Mouse (Mus musculus) lung, postnatal 14 days (tissue): ENCODE data around the gene Mas1.
"Not testable (repeated sequence)": the region's sequence is repeated elsewhere in the genome, so short reads cannot be mapped to it uniquely, and the experiment has no call there.

Source experiments
- DNase-seq: peaks from one replicate; pipeline ENCODE4 v3.0.0; 2021

Mas1 gene

GRCm38 (mm10) chr17:12868043-12868442 lies at the start of gene Mas1:
TSS of gene Mas1 (minus strand) at chr17:12868143.
- DNase-seq: no peak

DNA sequence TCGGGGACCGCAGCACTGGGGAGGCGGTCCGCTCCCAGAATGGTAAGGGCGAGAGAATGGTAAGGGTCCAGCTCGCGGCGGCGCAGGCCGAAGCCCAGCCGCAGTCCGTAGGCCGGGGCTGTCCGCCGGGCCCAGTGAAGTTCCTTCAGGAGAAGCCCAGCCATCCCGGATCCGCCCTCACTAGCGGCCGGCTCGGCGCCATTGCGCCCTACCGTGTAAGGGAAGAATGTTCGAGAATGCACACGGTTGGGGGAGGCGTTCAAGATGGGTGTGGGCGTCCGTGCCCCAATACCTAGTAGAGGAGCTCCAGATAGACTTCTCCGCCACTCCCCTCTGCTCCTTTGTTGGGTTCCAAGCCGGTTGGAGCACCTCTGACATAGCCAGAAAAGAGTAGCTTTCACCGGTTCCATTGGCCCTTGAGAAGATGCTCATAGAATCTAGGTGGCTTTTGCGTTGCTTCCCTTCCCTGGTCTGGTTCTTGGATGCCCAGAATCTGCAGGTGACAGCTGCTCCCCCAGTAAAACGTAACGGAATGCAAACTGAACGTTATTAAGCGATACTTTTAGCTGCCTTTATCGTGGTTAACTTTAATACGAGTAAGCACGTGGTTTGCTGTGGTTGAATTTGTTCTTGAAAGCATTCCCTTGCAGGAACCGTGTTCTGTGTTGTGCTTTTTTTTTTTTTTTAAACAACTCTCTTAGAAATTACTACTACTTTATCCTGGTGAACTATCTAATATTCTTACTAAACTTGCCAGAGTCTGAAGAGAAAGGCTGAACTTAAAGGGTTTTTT lies 48.8 kb upstream of the Mas1 start:
- DNase-seq: peak; percentile 37

DNA sequence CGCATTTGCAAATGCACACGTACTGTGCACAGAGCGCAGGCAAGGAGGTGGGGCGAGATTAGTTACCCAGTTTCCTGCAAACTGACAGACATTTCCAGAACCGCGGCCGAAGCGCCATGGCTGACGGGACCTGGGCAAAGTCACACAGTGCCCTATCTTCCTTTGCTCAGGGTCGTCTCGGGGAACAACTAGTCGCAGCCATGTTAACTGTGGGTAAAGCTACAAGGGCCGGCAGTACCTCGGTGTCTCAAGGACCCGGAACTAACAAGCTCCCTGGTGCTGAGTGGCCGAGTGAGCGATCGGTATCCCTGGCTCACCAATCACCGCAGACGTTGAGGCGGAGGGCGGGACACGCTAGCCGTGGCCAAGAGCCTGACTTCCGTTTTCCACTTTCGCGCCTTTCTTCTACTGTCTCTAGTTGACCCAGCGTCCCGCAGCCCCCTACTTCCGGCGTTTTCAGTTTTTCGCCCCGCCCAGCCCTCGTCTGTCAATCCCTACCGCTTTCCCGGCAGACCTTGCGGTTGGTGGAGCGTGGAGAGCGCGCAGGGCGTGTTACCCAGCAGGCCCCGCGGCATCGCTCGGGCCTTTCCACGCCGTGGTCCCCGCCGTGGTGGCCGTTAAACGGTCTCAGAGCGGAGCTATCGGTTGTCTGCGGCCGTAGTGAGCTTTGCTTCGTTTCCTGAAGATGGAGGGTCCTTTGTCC lies 48.1 kb upstream of the Mas1 start, which contains the start of gene Mrpl18:
Gene Mrpl18, minus strand, starts transcription at position 465 of the 703 bp plus-strand sequence.
- peak; percentile 98 for DNase-seq

DNA sequence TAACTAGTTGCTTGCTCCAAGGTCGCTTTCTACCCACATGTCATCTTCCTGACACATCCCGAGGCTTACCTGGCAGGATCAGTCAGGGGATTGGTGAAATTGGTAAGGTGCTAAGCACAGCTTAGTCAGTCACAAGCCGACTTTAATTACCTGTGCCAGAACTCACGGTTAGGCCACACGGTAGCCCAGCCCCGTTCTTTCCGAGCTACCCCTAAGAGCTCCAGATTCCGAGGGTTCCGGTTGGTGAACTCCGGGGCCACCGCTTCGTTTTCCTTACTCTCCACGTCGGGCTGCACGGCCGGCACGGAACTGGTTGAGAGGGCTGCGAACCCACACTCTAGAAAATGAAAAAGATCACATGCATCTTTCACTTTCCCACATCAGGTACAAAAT lies 47.5 kb upstream of the Mas1 start, which contains the start of gene Tcp1:
Gene Tcp1, plus strand, starts transcription at position 214 of the 393 bp plus-strand sequence.
- DNase-seq: no peak

DNA sequence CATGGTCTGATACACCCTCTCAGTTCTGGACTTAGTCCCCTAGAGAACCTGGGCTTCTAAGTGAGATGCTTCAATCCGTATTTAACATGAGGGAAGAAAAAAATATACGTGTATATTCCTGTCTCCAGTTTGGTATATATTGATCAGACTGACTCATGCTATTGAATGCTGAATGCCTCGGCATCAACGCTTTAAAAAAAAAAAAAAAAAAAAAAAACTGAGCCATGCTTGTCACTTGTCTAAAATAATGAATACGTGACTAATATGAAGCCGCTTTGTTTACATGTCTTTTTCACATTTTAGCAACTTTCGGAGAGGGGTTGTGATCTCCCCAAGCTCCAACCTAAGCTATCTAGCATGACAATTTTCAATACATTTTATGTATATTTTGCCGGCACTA lies 42.4 kb upstream of the Mas1 start:
- DNase-seq: no peak

- DNase-seq: no peak
These were observed 41.7 kb upstream of the Mas1 start, which contains the start of gene Pnldc1 for GRCm38 (mm10) chr17:12909361-12910280. TSS of gene Pnldc1 (minus strand) at chr17:12910230.

GRCm38 (mm10) chr17:12906436-12906835 lies 38.5 kb upstream of the Mas1 start:
- no peak for DNase-seq

GRCm38 (mm10) chr17:12905810-12906209 lies 37.9 kb upstream of the Mas1 start:
- DNase-seq: no peak

DNA sequence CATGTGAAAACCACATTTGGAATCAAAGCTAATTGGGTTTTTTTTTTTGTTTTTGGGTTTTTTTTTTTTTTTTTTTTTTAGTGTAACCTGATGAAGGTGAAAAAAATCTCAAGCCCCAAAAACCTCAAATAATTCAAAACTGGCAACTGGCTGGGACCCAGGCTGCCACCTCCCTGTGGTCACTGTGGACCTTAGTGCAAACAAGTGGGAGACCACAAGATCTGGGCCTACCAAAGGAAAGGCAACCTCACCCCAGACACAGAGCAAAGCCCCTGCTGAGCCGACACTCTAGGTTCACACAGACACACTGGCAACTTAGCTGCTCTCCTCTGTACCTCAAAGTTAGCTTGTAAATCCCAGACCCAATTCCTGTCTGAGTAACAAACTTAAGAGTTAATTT lies 36.4 kb upstream of the Mas1 start:
- DNase-seq: no peak

DNA sequence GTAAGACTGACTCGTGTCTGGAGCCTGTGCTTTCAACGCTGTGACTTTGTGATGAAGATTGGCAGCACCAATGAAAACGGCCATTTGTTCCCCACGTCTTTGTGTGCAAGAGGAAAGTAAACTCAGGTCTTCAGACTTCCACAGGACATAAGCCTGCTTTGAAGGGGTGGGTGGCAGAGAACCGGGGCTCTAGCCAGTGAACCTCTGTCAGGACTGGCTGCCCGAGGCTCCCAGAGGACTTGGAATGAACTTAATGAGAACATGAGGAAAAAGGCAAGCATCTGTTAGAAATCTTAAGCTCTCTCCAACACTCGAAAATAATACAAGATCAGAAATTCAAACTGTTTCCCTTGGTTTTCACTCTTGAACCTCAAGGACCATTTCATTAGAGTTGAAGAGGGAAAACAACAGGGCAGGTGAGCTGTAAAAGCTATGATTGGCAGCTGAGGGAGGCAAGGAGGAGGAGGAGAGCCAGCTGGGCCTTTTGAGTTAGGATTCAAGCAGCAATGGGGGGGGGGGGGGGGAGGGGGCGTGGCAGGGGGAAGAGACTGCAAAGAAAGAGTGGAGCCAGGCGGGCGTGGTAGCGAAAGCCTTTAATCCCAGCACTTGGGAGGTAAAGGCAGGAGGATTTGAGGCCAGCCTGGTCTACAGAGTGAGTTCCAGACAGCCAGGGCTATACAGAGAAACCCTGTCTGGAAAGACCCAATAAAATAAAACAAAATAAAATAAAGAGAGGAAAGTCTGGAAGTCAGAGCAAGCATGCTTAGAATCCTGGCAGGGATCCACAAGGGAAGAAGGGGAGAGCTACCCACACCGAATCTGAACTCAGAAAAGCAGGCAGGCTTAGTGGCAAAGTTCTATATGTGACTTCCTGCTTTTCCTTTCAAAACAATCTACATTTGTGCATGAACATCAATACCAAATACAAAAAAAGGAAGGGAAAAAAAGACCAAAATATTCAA lies 35.7 kb upstream of the Mas1 start:
- DNase-seq: no peak

DNA sequence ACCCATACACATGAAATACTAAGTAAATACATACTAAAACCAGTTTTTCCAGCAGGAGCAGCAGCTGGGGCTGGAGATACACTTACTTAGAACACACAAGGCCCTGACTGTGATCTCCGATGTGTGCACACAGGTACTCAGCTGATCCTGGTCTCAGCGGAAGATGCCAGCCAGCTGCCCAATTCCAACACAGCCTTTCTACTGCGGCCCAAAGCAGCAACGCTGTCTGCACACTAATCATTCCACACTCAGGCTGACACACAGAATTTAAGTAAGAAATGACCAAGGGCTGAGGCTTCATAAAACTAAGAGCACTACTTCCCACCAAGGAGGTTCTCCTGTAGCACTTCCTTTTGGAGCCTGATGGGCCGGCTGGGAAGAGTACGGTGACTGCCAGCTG lies 34.3 kb upstream of the Mas1 start:
- no peak for DNase-seq

- not testable (repeated sequence) for DNase-seq
These were observed 30.7 kb upstream of the Mas1 start for GRCm38 (mm10) chr17:12898607-12899006.

DNA sequence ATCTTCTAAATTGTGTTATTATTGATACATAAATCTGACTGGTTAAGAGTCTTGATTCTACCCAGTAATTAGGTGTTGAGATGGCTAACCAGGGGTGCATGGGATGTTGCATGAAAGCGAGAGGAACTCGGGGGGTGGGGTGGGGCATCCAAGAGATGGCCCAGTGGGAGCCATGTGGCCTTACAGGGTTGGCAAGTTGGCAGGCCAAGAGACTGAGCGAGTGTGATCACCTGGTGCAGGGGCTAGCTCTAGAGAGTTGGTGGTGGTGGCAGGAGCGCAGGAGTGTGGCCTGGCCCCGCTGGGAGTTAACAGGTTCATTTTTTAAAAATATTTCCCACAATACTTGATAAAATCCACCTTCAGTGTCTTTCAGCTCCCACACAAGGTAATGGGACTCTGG lies 29.7 kb upstream of the Mas1 start:
- DNase-seq: no peak

GRCm38 (mm10) chr17:12892033-12892432 lies 24.1 kb upstream of the Mas1 start:
- no peak for DNase-seq

- no peak for DNase-seq
These were observed 23.1 kb upstream of the Mas1 start for GRCm38 (mm10) chr17:12891054-12891453.

DNA sequence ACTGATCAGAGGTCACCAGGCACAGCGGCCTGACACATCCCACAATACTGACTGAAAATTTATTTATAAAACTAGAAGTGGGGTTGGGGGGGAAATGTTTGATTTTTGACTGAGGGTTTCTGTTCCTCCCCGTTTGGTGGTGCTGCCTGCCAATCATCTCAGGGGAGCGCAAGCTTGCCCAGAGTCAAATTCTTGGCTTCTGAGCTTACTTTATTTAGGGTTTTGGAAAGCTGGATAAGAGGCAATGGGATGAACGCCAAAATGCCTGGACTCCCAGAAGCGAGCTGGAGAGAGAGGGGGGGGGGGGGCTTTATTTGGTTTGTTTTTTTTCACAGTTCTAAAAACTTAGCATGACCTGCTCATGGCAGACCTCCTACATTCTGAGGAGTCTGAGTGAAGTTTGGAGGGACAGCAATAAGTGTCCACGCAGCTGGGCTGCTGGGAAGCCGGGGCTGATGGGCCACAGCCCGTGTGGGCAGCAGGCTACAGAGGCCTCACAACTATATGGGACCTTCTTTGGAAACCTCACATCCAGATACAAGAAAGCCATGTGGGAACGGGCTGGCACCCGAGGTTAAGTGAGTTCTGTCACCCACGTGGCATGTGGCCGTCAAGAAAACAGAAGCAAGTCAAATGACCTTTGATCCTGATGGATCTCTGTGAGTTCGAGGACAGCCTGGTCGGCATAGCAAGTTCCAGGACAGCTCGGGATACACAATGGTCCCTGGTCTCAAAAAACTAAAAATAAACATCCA lies 19.3 kb upstream of the Mas1 start:
- peak; percentile 23 for DNase-seq

DNA sequence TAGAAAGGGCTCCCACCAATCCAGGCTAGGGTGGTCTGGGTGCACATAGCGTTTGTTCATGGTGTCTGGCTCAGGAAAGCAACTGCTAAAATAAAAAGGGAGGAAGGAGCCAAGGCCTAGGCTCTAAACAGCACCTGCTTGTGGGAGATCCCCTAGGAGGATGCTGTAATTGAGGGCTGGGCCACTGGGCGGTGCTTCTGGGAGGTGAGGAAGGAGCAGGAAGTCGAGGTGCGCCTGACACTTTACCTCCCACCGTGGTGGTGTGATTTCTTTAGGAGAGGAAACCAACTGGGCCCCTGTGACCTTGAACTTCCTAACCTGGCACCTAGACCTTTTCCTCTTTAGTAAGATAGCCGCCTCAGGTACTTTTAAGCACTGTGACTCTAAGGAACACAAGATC lies 18.7 kb upstream of the Mas1 start:
- DNase-seq: no peak

GRCm38 (mm10) chr17:12881216-12881615 lies 13.3 kb upstream of the Mas1 start:
- DNase-seq: no peak

DNA sequence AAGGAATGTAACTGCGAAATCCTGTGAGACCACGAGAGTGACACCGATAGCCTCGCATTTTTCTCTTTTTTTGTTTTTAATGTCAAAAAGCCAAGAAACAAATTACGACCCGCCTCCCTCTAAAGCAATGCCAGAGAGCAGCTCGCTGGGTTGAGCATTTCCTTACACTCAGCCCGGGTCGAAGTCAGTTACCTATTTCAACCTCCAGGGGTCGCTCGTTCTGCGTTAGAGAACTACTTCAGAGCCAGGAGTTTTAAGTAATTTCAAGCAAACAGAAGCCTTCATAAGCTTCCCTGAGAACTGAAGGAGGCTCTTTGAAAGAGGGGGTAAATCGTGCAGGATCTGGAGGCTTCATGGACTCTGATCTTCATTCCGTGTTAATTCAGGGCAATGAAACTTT lies 12.2 kb upstream of the Mas1 start:
- peak; percentile 89 for DNase-seq

DNA sequence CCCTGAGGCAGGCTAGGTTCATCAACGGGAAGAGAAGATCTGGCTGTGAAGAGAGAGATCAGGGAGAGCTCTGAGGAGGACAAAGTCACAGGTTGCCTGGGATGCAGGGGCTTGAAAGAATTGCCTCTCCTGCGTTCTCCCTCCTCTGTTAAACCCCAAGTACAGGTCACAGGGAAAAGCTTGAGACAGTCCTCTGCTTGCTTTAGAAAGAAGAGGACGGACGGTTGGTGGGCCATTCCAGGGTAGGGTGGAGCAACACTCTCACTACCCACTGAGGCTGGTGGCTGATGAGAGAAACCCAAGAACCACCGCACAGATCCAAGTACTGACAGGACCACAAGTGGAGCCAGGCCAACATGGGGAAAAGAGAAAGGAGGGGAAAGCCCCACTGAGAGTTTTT lies 7.8 kb upstream of the Mas1 start, which contains the start of gene Mrgprh:
Gene Mrgprh, plus strand, starts transcription at position 301 of the 400 bp plus-strand sequence.
- DNase-seq: no peak
